17 mouse cellular contexts compared by ENCODE assay signal in genomic region chr11:116255090-116255981, GRCm38 (mm10). TPM values are rescaled to one million over a fixed set of nuclear protein-coding genes. Genes with fewer than 3 reads are reported as not detected.
A peak's percentile ranks its signal among the peaks of the same experiment; 100 is the strongest.
DNase-seq lines count a peak whose midpoint lies in the region; ATAC-seq and TF ChIP-seq lines count a peak whose summit lies in the region.
"Had no signal": no experiment of that assay in that cellular context is flagged by ENCODE, and none has a peak within 500 bp of the region (broad histone marks: within the 10 kb centered on the region; RNA-seq: fewer than 3 reads in every experiment).

No protein-coding gene starts in this region.

- H3K27ac ChIP-seq in kidney, embryonic 15.5 days, result peak overlapping the region; percentile 72
- peak overlapping the region; percentile 82 for H3K27ac ChIP-seq in CH12.LX (ENCODE audit: insufficient read depth, low read depth)
- H3K27ac ChIP-seq in liver, embryonic 16.5 days (ENCODE audit: low read length), result peak overlapping the region; percentile 19; the same call in 1 of the 2 replicates
- no peak overlapping the region for H3K27ac ChIP-seq in midbrain, postnatal 0 days (ENCODE audit: low read depth, low read length)
- H3K27ac ChIP-seq: layer of hippocampus, adult 2 months; midbrain, embryonic 15.5 days had no signal

- in situ Hi-C loops in CH12.LX (cut with MboI; ENCODE audit: low pct_ligation_motif_present, low pct_unique_long_range_greater_than_20kb, low sequenced_read_pairs), result no loop called here

- H3K79me2 ChIP-seq in CH12.LX (replicated peaks; ENCODE audit: control insufficient read depth, extremely low read depth, insufficient read depth, poor library complexity, severe bottlenecking), result peaks cover 23% of the 10 kb centered on the region

- H3K4me2 ChIP-seq in kidney, embryonic 15.5 days, result no peak overlapping the region
- peak overlapping the region; percentile 63 for H3K4me2 ChIP-seq in CH12.LX (ENCODE audit: insufficient read depth, low read depth, poor library complexity, severe bottlenecking)
- H3K4me2 ChIP-seq in liver, embryonic 16.5 days (ENCODE audit: low read depth, low read length), result no peak overlapping the region
- H3K4me2 ChIP-seq in midbrain, postnatal 0 days (ENCODE audit: low read depth, low read length, poor library complexity, severe bottlenecking), result no peak overlapping the region
- H3K4me2 ChIP-seq: midbrain, embryonic 15.5 days had no signal

- peaks cover 43% of the 10 kb centered on the region for H3K4me1 ChIP-seq in kidney, embryonic 15.5 days
- H3K4me1 ChIP-seq in CH12.LX (ENCODE audit: control insufficient read depth in 1 of 2, insufficient read depth in 2 of 2), result peaks cover 14 to 33% of the 10 kb centered on the region in 2 experiments
- peaks cover 10% of the 10 kb centered on the region; the same call in 1 of the 2 replicates for H3K4me1 ChIP-seq in liver, embryonic 16.5 days (ENCODE audit: control insufficient read depth, low read depth, low read length)
- H3K4me1 ChIP-seq in midbrain, postnatal 0 days (ENCODE audit: insufficient read depth, low read length), result no peaks in the 10 kb centered on the region
- H3K4me1 ChIP-seq: midbrain, embryonic 15.5 days had no signal

- no peak overlapping the region for H3K9ac ChIP-seq in kidney, embryonic 15.5 days
- H3K9ac ChIP-seq in CH12.LX (ENCODE audit: insufficient read depth, low read depth), result peak overlapping the region; percentile 22; the same call in 1 of the 2 replicates
- no peak overlapping the region for H3K9ac ChIP-seq in liver, embryonic 16.5 days (ENCODE audit: low read depth, low read length)
- no peak overlapping the region for H3K9ac ChIP-seq in midbrain, postnatal 0 days (replicated peaks; ENCODE audit: low read length, poor library complexity, severe bottlenecking)
- H3K9ac ChIP-seq: midbrain, embryonic 15.5 days had no signal

- TF ChIP-seq RAD21 in CH12.LX (IDR thresholded peaks at IDR 0.05; ENCODE audit: low read depth, low read length), result no peak

- TF ChIP-seq POLR2A in CH12.LX (IDR thresholded peaks at IDR 0.05; ENCODE audit: low read depth, low read length), result no peak

- no peak for TF ChIP-seq CTCF in CH12.LX (conservative IDR thresholded peaks at IDR 0.05 in 1 of 2, IDR thresholded peaks at IDR 0.05 in 1 of 2; ENCODE audit: low read depth in 2 of 2, low read length in 2 of 2)
- no peak for TF ChIP-seq CTCF in midbrain, postnatal 0 days (IDR thresholded peaks at IDR 0.05)

- peaks cover 98% of the 10 kb centered on the region for H3K36me3 ChIP-seq in kidney, embryonic 15.5 days
- peaks cover 79 to 96% of the 10 kb centered on the region in 2 experiments for H3K36me3 ChIP-seq in CH12.LX (replicated peaks in 1 of 2; ENCODE audit: control insufficient read depth in 1 of 2, insufficient read depth in 1 of 2, low read length in 1 of 2)
- H3K36me3 ChIP-seq in liver, embryonic 16.5 days (ENCODE audit: control insufficient read depth, insufficient read depth), result peaks cover 46% of the 10 kb centered on the region
- peaks cover 75% of the 10 kb centered on the region for H3K36me3 ChIP-seq in midbrain, postnatal 0 days (ENCODE audit: insufficient read depth, low read length)

- dilution Hi-C loops in CH12.LX (cut with MboI; ENCODE audit: extremely low pct_ligation_motif_present, extremely low pct_unique_long_range_greater_than_20kb, low sequenced_read_pairs), result no loop called here

- no peaks in the 10 kb centered on the region for H3K27me3 ChIP-seq in kidney, embryonic 15.5 days
- H3K27me3 ChIP-seq in CH12.LX (replicated peaks), result no peaks in the 10 kb centered on the region
- no peaks in the 10 kb centered on the region for H3K27me3 ChIP-seq in liver, embryonic 16.5 days (ENCODE audit: control insufficient read depth, insufficient read depth, low read depth, low read length)
- no peaks in the 10 kb centered on the region for H3K27me3 ChIP-seq in midbrain, postnatal 0 days (ENCODE audit: insufficient read depth, low read length)
- H3K27me3 ChIP-seq: midbrain, embryonic 15.5 days had no signal

- H3K4me3 ChIP-seq in kidney, embryonic 15.5 days (replicated peaks), result no peak overlapping the region
- peak overlapping the region in 1 of 3 experiments; percentile 39 for H3K4me3 ChIP-seq in CH12.LX (replicated peaks in 1 of 3; ENCODE audit: low read depth in 2 of 3, low read length in 2 of 3, poor library complexity in 1 of 3)
- no peak overlapping the region for H3K4me3 ChIP-seq in liver, embryonic 16.5 days (ENCODE audit: low read depth, low read length)
- no peak overlapping the region for H3K4me3 ChIP-seq in midbrain, postnatal 0 days (ENCODE audit: low read depth, low read length)
- H3K4me3 ChIP-seq: layer of hippocampus, adult 2 months; midbrain, embryonic 15.5 days had no signal

- DNase-seq in kidney, postnatal 36 days, result no peak
- peak; percentile 60 for DNase-seq in 3134 (ENCODE audit: extremely low read depth, insufficient read length, low spot score)
- DNase-seq in CH12.LX (ENCODE audit: extremely low read depth), result no peak
- no peak for DNase-seq in frontal cortex, postnatal 36 days (ENCODE audit: low spot score in 2 of 2)
- DNase-seq in midbrain, postnatal 0 days (ENCODE audit: low spot score), result no peak
- DNase-seq in left cerebral cortex, adult 11 months (ENCODE audit: low spot score), result no peak
- DNase-seq: adrenal gland, postnatal 36 days; heart, adult 11 months; heart, postnatal 36 days had no signal

- no peak for TF ChIP-seq EP300 in CH12.LX (IDR thresholded peaks at IDR 0.05; ENCODE audit: low read length)

- H3K9me3 ChIP-seq in kidney, embryonic 15.5 days (replicated peaks), result no peaks in the 10 kb centered on the region
- no peaks in the 10 kb centered on the region for H3K9me3 ChIP-seq in CH12.LX (replicated peaks; ENCODE audit: low read length)
- H3K9me3 ChIP-seq in liver, embryonic 16.5 days (replicated peaks; ENCODE audit: control insufficient read depth, low read length), result no peaks in the 10 kb centered on the region
- H3K9me3 ChIP-seq in midbrain, postnatal 0 days (ENCODE audit: low read length), result no peaks in the 10 kb centered on the region
- H3K9me3 ChIP-seq: midbrain, embryonic 15.5 days had no signal

- no peak for ATAC-seq in kidney, embryonic 15.5 days (replicated peaks; ENCODE audit: low FRiP score)
- no peak for ATAC-seq in liver, embryonic 16.5 days (ENCODE audit: low read depth)
- ATAC-seq in midbrain, postnatal 0 days (ENCODE audit: low FRiP score), result no peak
- ATAC-seq: midbrain, embryonic 15.5 days had no signal

- 66% methylated on average over 22 of the region's 22 CpGs for WGBS in kidney, embryonic 15.5 days
- 55% methylated on average over 22 of the region's 22 CpGs for WGBS in liver, embryonic 16.5 days (ENCODE audit: insufficient replicate concordance)
- 83% methylated on average over 22 of the region's 22 CpGs for WGBS in midbrain, postnatal 0 days

TF ChIP-seq in CH12.LX, 34 proteins besides CTCF, POLR2A, EP300 and RAD21 (continues in another document):
- TF ChIP-seq BHLHE40 (IDR thresholded peaks at IDR 0.05; ENCODE audit: low read depth, low read length) (no peak), SIN3A (IDR thresholded peaks at IDR 0.05; ENCODE audit: low read length) (0 out of 2 replicates have a peak, but pooled peaks have one; percentile 59), MAX (IDR thresholded peaks at IDR 0.05; ENCODE audit: low read length) (0 out of 2 replicates have a peak, but pooled peaks have one; percentile 11)

RNA-seq across cellular contexts. Expression of gene Evpl, which starts 17.5 kb away (rescaled TPM):
- 2.8 and 2.9 TPM in 2 replicates for polyA plus RNA-seq in kidney, embryonic 15.5 days (2015; fragmentation: Nextera tagmentation; extraction: Ambion mirVana)
- 0.17 and 0.21 TPM in 2 replicates for total RNA-seq in CH12.LX (2012; rRNA removed)
- total RNA-seq in CH12.LX (2014; rRNA removed), result 0.09 TPM in 1 of 2 replicates, not detected in the other
- polyA plus RNA-seq in CH12.LX (2012; ENCODE audit: insufficient read length, low read depth), result 0.20 and 0.23 TPM in 2 replicates
- polyA plus RNA-seq in liver, embryonic 16.5 days (2015; fragmentation: Nextera tagmentation; extraction: Ambion mirVana), result 0.05 and 0.08 TPM in 2 replicates
- total RNA-seq in midbrain, postnatal 0 days (2014; rRNA removed), result 3.3 and 4.9 TPM in 2 replicates
- polyA plus RNA-seq in midbrain, postnatal 0 days (2015; fragmentation: Nextera tagmentation; extraction: Ambion mirVana), result 1.9 and 2.3 TPM in 2 replicates

RNA-seq across cellular contexts. Expression of gene Srp68, which starts 18.7 kb away (rescaled TPM):
- polyA plus RNA-seq in kidney, embryonic 15.5 days (2015; fragmentation: Nextera tagmentation; extraction: Ambion mirVana), result 91.3 and 96.5 TPM in 2 replicates
- total RNA-seq in CH12.LX (2012; rRNA removed) (74.7 and 78.1 TPM in 2 replicates), CH12.LX (2014; rRNA removed) (49.3 and 53.2 TPM in 2 replicates)
- polyA plus RNA-seq in CH12.LX (2012; ENCODE audit: insufficient read length, low read depth), result 174 and 184 TPM in 2 replicates
- 33.4 and 34.2 TPM in 2 replicates for polyA plus RNA-seq in liver, embryonic 16.5 days (2015; fragmentation: Nextera tagmentation; extraction: Ambion mirVana)
- 17.7 and 27.3 TPM in 2 replicates for total RNA-seq in midbrain, postnatal 0 days (2014; rRNA removed)
- 47.9 and 50.9 TPM in 2 replicates for polyA plus RNA-seq in midbrain, postnatal 0 days (2015; fragmentation: Nextera tagmentation; extraction: Ambion mirVana)

RNA-seq across cellular contexts. Expression of gene Galr2, which starts 25.4 kb away (rescaled TPM):
- 0.22 and 0.32 TPM in 2 replicates for polyA plus RNA-seq in kidney, embryonic 15.5 days (2015; fragmentation: Nextera tagmentation; extraction: Ambion mirVana)
- total RNA-seq in CH12.LX (2012; rRNA removed) (0.38 and 0.85 TPM in 2 replicates), CH12.LX (2014; rRNA removed) (0.21 TPM in 1 of 2 replicates, not detected in the other)
- 1.6 and 1.7 TPM in 2 replicates for polyA plus RNA-seq in CH12.LX (2012; ENCODE audit: insufficient read length, low read depth)
- polyA plus RNA-seq in liver, embryonic 16.5 days (2015; fragmentation: Nextera tagmentation; extraction: Ambion mirVana), result 0.07 TPM in 1 of 2 replicates, not detected in the other
- 0.47 TPM in 1 of 2 replicates, not detected in the other for total RNA-seq in midbrain, postnatal 0 days (2014; rRNA removed)
- polyA plus RNA-seq in midbrain, postnatal 0 days (2015; fragmentation: Nextera tagmentation; extraction: Ambion mirVana), result 0.36 and 0.54 TPM in 2 replicates
- total RNA-seq: adrenal gland, postnatal 36 days; common myeloid progenitor, adult 5-6 weeks; heart, postnatal 36 days; layer of hippocampus, adult 2 months; neutrophil, adult 5-6 weeks had no signal
- polyA plus RNA-seq: frontal cortex, adult 2 months; lung, postnatal 0 days had no signal

RNA-seq across cellular contexts. Expression of gene Exoc7, which starts 51.7 kb away (rescaled TPM):
- polyA plus RNA-seq in kidney, embryonic 15.5 days (2015; fragmentation: Nextera tagmentation; extraction: Ambion mirVana), result 61.8 and 64.0 TPM in 2 replicates
- 34.0 and 42.1 TPM in 2 replicates for total RNA-seq in CH12.LX (2012; rRNA removed)
- total RNA-seq in CH12.LX (2014; rRNA removed), result 32.2 and 38.8 TPM in 2 replicates
- polyA plus RNA-seq in CH12.LX (2012; ENCODE audit: insufficient read length, low read depth), result 51.8 and 57.6 TPM in 2 replicates
- 19.5 and 20.4 TPM in 2 replicates for polyA plus RNA-seq in liver, embryonic 16.5 days (2015; fragmentation: Nextera tagmentation; extraction: Ambion mirVana)
- total RNA-seq in midbrain, postnatal 0 days (2014; rRNA removed), result 81.0 and 101 TPM in 2 replicates
- 144 and 149 TPM in 2 replicates for polyA plus RNA-seq in midbrain, postnatal 0 days (2015; fragmentation: Nextera tagmentation; extraction: Ambion mirVana)

RNA-seq across cellular contexts. Expression of gene Acox1, which starts 56.5 kb away (rescaled TPM):
- polyA plus RNA-seq in kidney, embryonic 15.5 days (2015; fragmentation: Nextera tagmentation; extraction: Ambion mirVana), result 32.6 and 35.9 TPM in 2 replicates
- 19.3 and 21.0 TPM in 2 replicates for total RNA-seq in CH12.LX (2012; rRNA removed)
- 17.1 and 18.7 TPM in 2 replicates for total RNA-seq in CH12.LX (2014; rRNA removed)
- 20.3 and 20.4 TPM in 2 replicates for polyA plus RNA-seq in CH12.LX (2012; ENCODE audit: insufficient read length, low read depth)
- polyA plus RNA-seq in liver, embryonic 16.5 days (2015; fragmentation: Nextera tagmentation; extraction: Ambion mirVana), result 54.7 and 73.7 TPM in 2 replicates
- total RNA-seq in midbrain, postnatal 0 days (2014; rRNA removed), result 110 and 116 TPM in 2 replicates
- polyA plus RNA-seq in midbrain, postnatal 0 days (2015; fragmentation: Nextera tagmentation; extraction: Ambion mirVana), result 66.1 and 69.2 TPM in 2 replicates
